Mouse (Mus musculus) retina, adult 2 months (tissue): ENCODE data around the gene Nphs1.
"Not testable (repeated sequence)": the region's sequence is repeated elsewhere in the genome, so short reads cannot be mapped to it uniquely, and the experiment has no call there.

Experiments used
- DNase-seq: peaks from one replicate; pipeline ENCODE4 v3.0.0-alpha.2; 2012; ENCODE audit warnings: low read depth, low spot score

Nphs1 gene

GRCm38 (mm10) chr7:30440697-30441096 is 17.4 kb upstream of the Nphs1 start:
- no peak for DNase-seq

GRCm38 (mm10) chr7:30443696-30444095 is 14.4 kb upstream of the Nphs1 start:
- DNase-seq = no peak

- DNase-seq = no peak
Observed at GRCm38 (mm10) chr7:30444154-30444970, 13.8 kb upstream of the Nphs1 start.

- DNase-seq = no peak
Observed at GRCm38 (mm10) chr7:30444971-30445751, 13.0 kb upstream of the Nphs1 start, which contains the start of gene Aplp1. Aplp1 (minus strand) TSS chr7:30445535.

GRCm38 (mm10) chr7:30450241-30450640 is 7.9 kb upstream of the Nphs1 start:
- DNase-seq = no peak

GRCm38 (mm10) chr7:30453327-30453726 is 4.8 kb upstream of the Nphs1 start:
- no peak for DNase-seq

- no peak for DNase-seq
Observed at GRCm38 (mm10) chr7:30453766-30454165, 4.3 kb upstream of the Nphs1 start.

GRCm38 (mm10) chr7:30454259-30454658 is 3.9 kb upstream of the Nphs1 start:
- no peak for DNase-seq

GRCm38 (mm10) chr7:30456487-30456886 is 1.6 kb upstream of the Nphs1 start:
- DNase-seq = no peak

- DNase-seq = no peak
Observed at GRCm38 (mm10) chr7:30456911-30457628, 1.0 kb upstream of the Nphs1 start.

- DNase-seq = no peak
Observed at GRCm38 (mm10) chr7:30459484-30459883, 1.4 kb downstream of the Nphs1 start.

- DNase-seq = no peak
Observed at GRCm38 (mm10) chr7:30463568-30463967, 5.5 kb downstream of the Nphs1 start.

GRCm38 (mm10) chr7:30463996-30464395 is 5.9 kb downstream of the Nphs1 start:
- no peak for DNase-seq

- no peak for DNase-seq
Observed at GRCm38 (mm10) chr7:30464816-30465300, 6.7 kb downstream of the Nphs1 start.

- no peak for DNase-seq
Observed at GRCm38 (mm10) chr7:30472411-30472810, 14.3 kb downstream of the Nphs1 start.

GRCm38 (mm10) chr7:30474999-30475398 is 16.9 kb downstream of the Nphs1 start:
- no peak for DNase-seq

- not testable (repeated sequence) for DNase-seq
Observed at GRCm38 (mm10) chr7:30476136-30476535, 18.0 kb downstream of the Nphs1 start.

GRCm38 (mm10) chr7:30477415-30478381 is 19.6 kb downstream of the Nphs1 start:
- DNase-seq = peak; percentile 44

GRCm38 (mm10) chr7:30484250-30484649 is 26.1 kb downstream of the Nphs1 start:
- no peak for DNase-seq

- peak; percentile 36 for DNase-seq
Observed at GRCm38 (mm10) chr7:30490251-30490956, 32.3 kb downstream of the Nphs1 start.
